Mouse (Mus musculus): ENCODE data around the gene Krtap4-1. TPM values are rescaled to one million over a fixed set of nuclear protein-coding genes. Genes with fewer than 3 reads are reported as not detected.
"Not testable (repeated sequence)": the region's sequence is repeated elsewhere in the genome, so short reads cannot be mapped to it uniquely, and the experiment has no call there.

Gene Krtap4-1
- polyA plus RNA-seq, 1 experiment from 2014 or later, result not detected

- Histone ChIP-seq H3K36me3 (replicated peaks) (no peaks in the 10 kb centered on the region), H3K4me1 (no peaks in the 10 kb centered on the region), H3K4me3 (no peak overlapping the region), H3K27ac (replicated peaks) (no peak overlapping the region), H3K9me3 (no peaks in the 10 kb centered on the region), H3K27me3 (replicated peaks; ENCODE audit: low read depth, poor library complexity, severe bottlenecking) (no peaks in the 10 kb centered on the region; the same call in 1 of the 2 replicates)
- no peak for DNase-seq (ENCODE audit: low spot score)
- 75% methylated on average over 2 of the region's 2 CpGs for WGBS
Measured at GRCm38 (mm10) chr11:99633293-99633692, 5.3 kb upstream of the Krtap4-1 start.

- no peak overlapping the region for H3K27ac ChIP-seq (replicated peaks)
- no peaks in the 10 kb centered on the region for H3K36me3 ChIP-seq (replicated peaks)
- H3K4me1 ChIP-seq, result no peaks in the 10 kb centered on the region
- 80% methylated on average over 3 of the region's 3 CpGs for WGBS
- no peaks in the 10 kb centered on the region; the same call in 1 of the 2 replicates for H3K27me3 ChIP-seq (replicated peaks; ENCODE audit: low read depth, poor library complexity, severe bottlenecking)
- DNase-seq (ENCODE audit: low spot score), result no peak
- H3K9me3 ChIP-seq, result no peaks in the 10 kb centered on the region
- no peak overlapping the region for H3K4me3 ChIP-seq
Measured at GRCm38 (mm10) chr11:99630890-99631289, 2.9 kb upstream of the Krtap4-1 start.

GRCm38 (mm10) chr11:99620335-99620734 lies 7.7 kb downstream of the Krtap4-1 start, which contains the start of gene Gm11562:
Gene Gm11562, minus strand, starts transcription at chr11:99620435.
- Histone ChIP-seq H3K27ac (replicated peaks) (no peak within 1 kb of the TSS), H3K9me3 (no peaks in the 10 kb centered on the region), H3K4me3 (no peak within 1 kb of the TSS), H3K4me1 (no peaks in the 10 kb centered on the region), H3K27me3 (replicated peaks; ENCODE audit: low read depth, poor library complexity, severe bottlenecking) (no peaks in the 10 kb centered on the region), H3K36me3 (replicated peaks) (no peaks in the 10 kb centered on the region)
- WGBS, result 92% methylated on average over 2 of the region's 2 CpGs
- DNase-seq (ENCODE audit: low spot score), result no peak

- WGBS, result 80% methylated on average over 3 of the region's 3 CpGs
- Histone ChIP-seq H3K4me1 (no peaks in the 10 kb centered on the region), H3K36me3 (replicated peaks) (no peaks in the 10 kb centered on the region), H3K4me3 (no peak within 1 kb of the TSS), H3K27me3 (replicated peaks; ENCODE audit: low read depth, poor library complexity, severe bottlenecking) (no peaks in the 10 kb centered on the region), H3K27ac (replicated peaks) (no peak within 1 kb of the TSS), H3K9me3 (no peaks in the 10 kb centered on the region)
- no peak for DNase-seq (ENCODE audit: low spot score)
Measured at GRCm38 (mm10) chr11:99614796-99615363, 13.2 kb downstream of the Krtap4-1 start, which contains the start of gene Krtap2-4. Gene Krtap2-4, minus strand, starts transcription at chr11:99614846.

- not testable (repeated sequence) for H3K27me3 ChIP-seq (replicated peaks; ENCODE audit: low read depth, poor library complexity, severe bottlenecking); H3K4me3 ChIP-seq; H3K27ac ChIP-seq (replicated peaks); H3K36me3 ChIP-seq (replicated peaks); H3K4me1 ChIP-seq; DNase-seq (ENCODE audit: low spot score); H3K9me3 ChIP-seq
- 71% methylated on average over 1 of the region's 2 CpGs for WGBS
Measured at GRCm38 (mm10) chr11:99610089-99610488, 17.9 kb downstream of the Krtap4-1 start, which contains the start of gene Gm11937. Gene Gm11937, minus strand, starts transcription at chr11:99610189.

GRCm38 (mm10) chr11:99609126-99609525 lies 18.9 kb downstream of the Krtap4-1 start:
- no peaks in the 10 kb centered on the region for H3K36me3 ChIP-seq (replicated peaks)
- no peak overlapping the region for H3K27ac ChIP-seq (replicated peaks)
- DNase-seq (ENCODE audit: low spot score), result no peak
- no peaks in the 10 kb centered on the region for H3K4me1 ChIP-seq
- no peaks in the 10 kb centered on the region for H3K9me3 ChIP-seq
- 73% methylated on average over 1 of the region's 1 CpGs for WGBS
- no peaks in the 10 kb centered on the region for H3K27me3 ChIP-seq (replicated peaks; ENCODE audit: low read depth, poor library complexity, severe bottlenecking)
- no peak overlapping the region for H3K4me3 ChIP-seq

- H3K36me3 ChIP-seq (replicated peaks); H3K9me3 ChIP-seq; DNase-seq (ENCODE audit: low spot score); H3K4me3 ChIP-seq; H3K4me1 ChIP-seq; H3K27ac ChIP-seq (replicated peaks); H3K27me3 ChIP-seq (replicated peaks; ENCODE audit: low read depth, poor library complexity, severe bottlenecking): not testable (repeated sequence)
- WGBS, result 76% methylated on average over 1 of the region's 1 CpGs
Measured at GRCm38 (mm10) chr11:99603208-99603607, 24.8 kb downstream of the Krtap4-1 start, which contains the start of gene Gm11938. Gene Gm11938, minus strand, starts transcription at chr11:99603308.

- 81% methylated on average over 6 of the region's 6 CpGs for WGBS
- not testable (repeated sequence) for H3K36me3 ChIP-seq (replicated peaks)
Measured at GRCm38 (mm10) chr11:99597742-99598141, 30.3 kb downstream of the Krtap4-1 start, which contains the start of gene Krtap9-3. Gene Krtap9-3, minus strand, starts transcription at chr11:99598105.

GRCm38 (mm10) chr11:99590981-99591380 lies 37.1 kb downstream of the Krtap4-1 start, which contains the start of gene Krtap1-3:
Gene Krtap1-3, minus strand, starts transcription at chr11:99591339.
- Histone ChIP-seq H3K4me3 (no peak within 1 kb of the TSS), H3K36me3 (replicated peaks) (no peaks in the 10 kb centered on the region), H3K4me1 (no peaks in the 10 kb centered on the region), H3K9me3 (no peaks in the 10 kb centered on the region), H3K27me3 (replicated peaks; ENCODE audit: low read depth, poor library complexity, severe bottlenecking) (no peaks in the 10 kb centered on the region), H3K27ac (replicated peaks) (no peak within 1 kb of the TSS)
- WGBS, result 81% methylated on average over 6 of the region's 6 CpGs
- no peak for DNase-seq (ENCODE audit: low spot score)

More at GRCm38 (mm10) chr11:99597742-99598141, 30.3 kb downstream of the Krtap4-1 start, which contains the start of gene Krtap9-3:
- DNase-seq (ENCODE audit: low spot score); H3K9me3 ChIP-seq; H3K4me3 ChIP-seq; H3K4me1 ChIP-seq; H3K27ac ChIP-seq (replicated peaks); H3K27me3 ChIP-seq (replicated peaks; ENCODE audit: low read depth, poor library complexity, severe bottlenecking): not testable (repeated sequence)

- Histone ChIP-seq H3K36me3 (replicated peaks) (no peaks in the 10 kb centered on the region), H3K27ac (replicated peaks) (no peak overlapping the region), H3K27me3 (replicated peaks; ENCODE audit: low read depth, poor library complexity, severe bottlenecking) (no peaks in the 10 kb centered on the region), H3K4me3 (no peak overlapping the region), H3K9me3 (no peaks in the 10 kb centered on the region), H3K4me1 (no peaks in the 10 kb centered on the region)
- no peak for DNase-seq (ENCODE audit: low spot score)
- 93% methylated on average over 7 of the region's 7 CpGs for WGBS
Measured at GRCm38 (mm10) chr11:99585096-99585495, 42.9 kb downstream of the Krtap4-1 start.

GRCm38 (mm10) chr11:99583245-99583704 lies 44.8 kb downstream of the Krtap4-1 start, which contains the start of gene Krtap1-4:
Gene Krtap1-4, minus strand, starts transcription at chr11:99583654.
- no peak for DNase-seq (ENCODE audit: low spot score)
- Histone ChIP-seq H3K36me3 (replicated peaks) (no peaks in the 10 kb centered on the region), H3K27me3 (replicated peaks; ENCODE audit: low read depth, poor library complexity, severe bottlenecking) (no peaks in the 10 kb centered on the region), H3K27ac (replicated peaks) (no peak within 1 kb of the TSS), H3K4me3 (no peak within 1 kb of the TSS), H3K4me1 (no peaks in the 10 kb centered on the region), H3K9me3 (no peaks in the 10 kb centered on the region)
- WGBS, result 87% methylated on average over 5 of the region's 5 CpGs

- Histone ChIP-seq H3K36me3 (replicated peaks) (no peaks in the 10 kb centered on the region), H3K4me3 (no peak overlapping the region), H3K4me1 (no peaks in the 10 kb centered on the region), H3K9me3 (no peaks in the 10 kb centered on the region), H3K27ac (replicated peaks) (no peak overlapping the region), H3K27me3 (replicated peaks; ENCODE audit: low read depth, poor library complexity, severe bottlenecking) (no peaks in the 10 kb centered on the region)
- DNase-seq (ENCODE audit: low spot score), result no peak
- WGBS, result 89% methylated on average over 6 of the region's 6 CpGs
Measured at GRCm38 (mm10) chr11:99581564-99581963, 46.5 kb downstream of the Krtap4-1 start.

- no peak overlapping the region for H3K27ac ChIP-seq (replicated peaks)
- WGBS, result 91% methylated on average over 5 of the region's 5 CpGs
Measured at GRCm38 (mm10) chr11:99581051-99581450, 47.0 kb downstream of the Krtap4-1 start.

More at GRCm38 (mm10) chr11:99581051-99581450, 47.0 kb downstream of the Krtap4-1 start:
- Histone ChIP-seq H3K4me1 (no peaks in the 10 kb centered on the region), H3K27me3 (replicated peaks; ENCODE audit: low read depth, poor library complexity, severe bottlenecking) (no peaks in the 10 kb centered on the region), H3K36me3 (replicated peaks) (no peaks in the 10 kb centered on the region), H3K4me3 (no peak overlapping the region), H3K9me3 (no peaks in the 10 kb centered on the region)
- no peak for DNase-seq (ENCODE audit: low spot score)
